Mouse (Mus musculus) embryonic stem cell, embryonic (primary cell): ENCODE measurements around the gene Inmt.

Experiments
- CTCF ChIA-PET, 4 experiments: fragments of 300-600 bp in 2 of 4; fragments of 350-600 bp in 2 of 4; sonication (Branson Sonifier 250); formaldehyde crosslinking; loops; one replicate each; lab custom pipeline; 2022; ENCODE audit warnings: inconsistent platforms in 2 of 4; lab: Charles Lee
- POLR2A ChIA-PET, 4 experiments: fragments of 300-600 bp in 2 of 4; fragments of 350-600 bp in 2 of 4; sonication (Branson Sonifier 250); formaldehyde crosslinking; loops; one replicate each; lab custom pipeline; 2022; ENCODE audit warnings: antibody characterized with exemption in 4 of 4, inconsistent platforms in 1 of 4; lab: Charles Lee

Gene Inmt

GRCm38 (mm10) chr6:55175456-55175855, 613 bp upstream of the Inmt start:
- ChIA-PET CTCF (interaction anchor here in 2 of 4 experiments (0.6 to 0.8 kb wide), 3 partner anchors 39 to 544 kb away, joined by 3 to 5 read pairs (median 4); no protein-coding TSS in a partner anchor), POLR2A (no interaction called here)

- ChIA-PET CTCF (interaction anchor here in 1 of 4 experiments (0.9 kb wide), 1 partner anchor 26 kb away, joined by 4 read pairs; no protein-coding TSS in a partner anchor), POLR2A (no interaction called here)
Observed at GRCm38 (mm10) chr6:55173941-55174349, 898 bp downstream of the Inmt start.

GRCm38 (mm10) chr6:55173171-55173570, 1.7 kb downstream of the Inmt start:
- ChIA-PET CTCF (no interaction called here), POLR2A (no interaction called here)

GRCm38 (mm10) chr6:55171638-55172037, 3.2 kb downstream of the Inmt start:
- ChIA-PET POLR2A (no interaction called here), CTCF (interaction anchor here (0.5 to 2.5 kb wide), 8 partner anchors 17 to 1049 kb away, joined by 3 to 8 read pairs (median 4); no protein-coding TSS in a partner anchor)

DNA sequence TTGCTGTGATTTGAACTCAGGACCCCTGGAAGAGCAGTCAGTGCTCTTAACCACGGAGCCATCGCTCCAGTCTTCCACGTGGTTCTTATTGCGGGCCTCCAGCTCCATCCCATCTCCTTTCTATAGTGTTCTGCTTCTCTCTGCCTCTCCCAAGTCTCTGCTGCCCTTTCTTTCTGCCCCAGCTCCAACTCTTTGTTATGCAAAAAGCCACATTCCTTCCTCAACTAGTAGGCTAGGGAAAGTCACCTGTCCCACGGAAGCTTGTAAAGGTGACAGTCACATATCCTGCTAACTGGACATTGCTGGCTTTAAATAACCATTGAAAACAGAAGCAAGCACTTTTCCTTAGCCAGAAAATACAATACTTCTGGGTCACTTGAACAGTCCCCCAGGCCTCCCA, 5.0 kb downstream of the Inmt start:
- POLR2A ChIA-PET = interaction anchor here in 3 of 4 experiments (0.7 to 1.7 kb wide), 9 partner anchors 21 to 235 kb away, joined by 3 to 6 read pairs (median 3); partner anchors contain the start of gene Ggct (in 1 of the 3)
- CTCF ChIA-PET = interaction anchor here (0.7 to 5.1 kb wide), 9 partner anchors 9 to 177 kb away, joined by 3 to 82 read pairs (median 4); partner anchors contain the start of gene Ggct (in 1 of the 4)

- CTCF ChIA-PET = interaction anchor here (0.5 to 5.1 kb wide), 42 partner anchors 10 to 830 kb away, joined by 3 to 82 read pairs (median 4); partner anchors contain the start of gene Ggct (in 3 of the 4)
Observed at GRCm38 (mm10) chr6:55166777-55167463, 7.9 kb downstream of the Inmt start.

GRCm38 (mm10) chr6:55163046-55163584, 11.7 kb downstream of the Inmt start:
- CTCF ChIA-PET = interaction anchor here in 1 of 4 experiments (0.6 kb wide), 1 partner anchor 243 kb away, joined by 4 read pairs; no protein-coding TSS in a partner anchor
- POLR2A ChIA-PET = interaction anchor here in 1 of 4 experiments (1.2 kb wide), 1 partner anchor 14 kb away, joined by 5 read pairs; no protein-coding TSS in a partner anchor

More at GRCm38 (mm10) chr6:55166777-55167463, 7.9 kb downstream of the Inmt start:
- POLR2A ChIA-PET = interaction anchor here in 3 of 4 experiments (0.6 to 1.7 kb wide), 14 partner anchors 49 to 510 kb away, joined by 3 to 9 read pairs (median 4); partner anchors contain the start of genes Ggct (in 2 of the 3) and Gars (in 1 of the 3)

- POLR2A ChIA-PET = interaction anchor here in 1 of 4 experiments (0.6 kb wide), 1 partner anchor 14 kb away, joined by 4 read pairs; no protein-coding TSS in a partner anchor
- CTCF ChIA-PET = interaction anchor here in 1 of 4 experiments (2.6 to 3.3 kb wide), 2 partner anchors 9 to 145 kb away, joined by 10 read pairs; no protein-coding TSS in a partner anchor
Observed at GRCm38 (mm10) chr6:55161311-55161761, 13.5 kb downstream of the Inmt start.

DNA sequence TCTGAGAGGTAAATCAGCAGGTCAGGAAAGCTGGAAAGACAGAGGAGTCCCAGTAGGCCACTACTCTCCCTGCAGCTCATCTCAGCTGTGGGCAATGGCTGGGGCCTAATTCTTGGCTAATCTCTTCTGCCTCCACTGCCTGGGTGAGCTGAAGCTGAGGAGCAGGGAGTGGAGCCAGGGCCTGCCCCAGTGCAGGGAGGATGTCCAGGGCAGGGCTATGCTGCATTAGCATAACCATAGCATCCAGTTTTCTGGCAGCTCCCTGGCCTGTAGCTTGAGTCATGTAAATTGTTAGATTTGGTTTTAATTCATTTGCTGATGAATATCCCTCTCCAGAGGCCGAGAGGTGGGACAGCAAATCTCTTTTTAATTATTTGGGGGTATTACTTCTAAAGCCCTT, 15.6 kb downstream of the Inmt start:
- ChIA-PET POLR2A (interaction anchor here in 2 of 4 experiments (0.8 to 1.3 kb wide), 2 partner anchors 10 to 121 kb away, joined by 3 read pairs; no protein-coding TSS in a partner anchor), CTCF (interaction anchor here in 2 of 4 experiments (1.6 to 3.3 kb wide), 4 partner anchors 11 to 143 kb away, joined by 6 to 10 read pairs (median 10); no protein-coding TSS in a partner anchor)

DNA sequence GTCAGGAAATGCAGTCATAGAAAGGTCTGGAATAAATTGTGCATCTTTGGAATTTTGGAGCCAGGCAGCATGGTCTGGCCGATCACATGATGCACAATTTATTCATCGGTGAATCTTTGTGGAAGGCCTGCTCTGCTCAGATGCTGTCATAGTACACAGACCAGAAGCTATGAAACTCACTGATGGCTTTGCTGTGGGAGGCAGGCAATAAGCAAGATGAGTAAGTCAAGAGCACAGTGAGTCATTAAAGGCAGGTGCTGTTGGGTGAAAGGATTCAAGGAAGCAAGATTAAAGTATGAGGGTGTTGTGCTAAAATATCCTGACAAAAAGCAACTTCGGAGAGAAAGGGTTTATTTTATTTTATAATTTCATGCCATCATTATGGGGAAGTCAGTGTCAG, 22.6 kb downstream of the Inmt start:
- CTCF ChIA-PET = interaction anchor here in 1 of 4 experiments (0.6 kb wide), 1 partner anchor 17 kb away, joined by 4 read pairs; no protein-coding TSS in a partner anchor
- POLR2A ChIA-PET = no interaction called here

DNA sequence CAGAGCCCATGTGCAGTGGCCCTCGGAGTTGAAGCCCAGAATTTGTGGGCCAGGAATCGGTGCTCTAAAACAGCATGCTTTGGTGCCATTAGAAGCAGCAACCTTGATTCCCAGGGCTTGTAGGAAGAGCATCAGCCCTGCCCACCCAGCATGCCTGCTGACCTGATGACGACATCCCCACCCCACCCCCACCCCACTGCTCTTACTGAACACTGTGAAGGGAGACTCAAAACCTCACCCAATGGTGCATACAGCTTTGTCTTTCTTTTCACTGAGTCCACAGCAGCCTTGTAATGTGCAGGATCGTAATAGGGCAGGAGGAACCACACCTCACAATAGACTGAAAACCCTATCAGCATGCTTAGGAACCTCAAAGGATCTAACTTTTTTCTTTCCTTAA, 28.7 kb downstream of the Inmt start:
- CTCF ChIA-PET = interaction anchor here in 1 of 4 experiments (0.6 kb wide), 1 partner anchor 247 kb away, joined by 3 read pairs; no protein-coding TSS in a partner anchor
- POLR2A ChIA-PET = no interaction called here

DNA sequence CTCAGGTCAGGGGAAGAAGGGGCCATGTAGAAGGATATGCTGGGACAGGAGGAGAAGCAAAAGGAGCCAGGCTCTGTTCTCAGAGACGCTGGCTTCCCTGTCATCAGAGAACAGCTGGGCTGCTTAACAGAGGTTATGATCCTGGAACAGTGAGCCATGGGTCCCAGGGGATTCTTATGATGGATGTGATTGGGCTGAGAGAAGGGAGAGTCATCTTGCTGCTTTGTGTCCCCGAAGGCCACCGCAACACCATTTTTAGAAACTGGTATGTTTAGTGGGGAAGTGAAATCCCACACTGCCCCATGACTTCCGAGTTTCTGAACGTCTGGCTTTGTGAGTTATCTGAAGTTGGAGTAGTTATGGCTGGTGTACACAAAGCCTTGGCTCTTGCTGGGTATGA, 29.6 kb downstream of the Inmt start:
- ChIA-PET CTCF (interaction anchor here in 1 of 4 experiments (0.6 kb wide), 1 partner anchor 491 kb away, joined by 3 read pairs; no protein-coding TSS in a partner anchor), POLR2A (interaction anchor here in 1 of 4 experiments (0.5 kb wide), 1 partner anchor 112 kb away, joined by 4 read pairs; no protein-coding TSS in a partner anchor)

DNA sequence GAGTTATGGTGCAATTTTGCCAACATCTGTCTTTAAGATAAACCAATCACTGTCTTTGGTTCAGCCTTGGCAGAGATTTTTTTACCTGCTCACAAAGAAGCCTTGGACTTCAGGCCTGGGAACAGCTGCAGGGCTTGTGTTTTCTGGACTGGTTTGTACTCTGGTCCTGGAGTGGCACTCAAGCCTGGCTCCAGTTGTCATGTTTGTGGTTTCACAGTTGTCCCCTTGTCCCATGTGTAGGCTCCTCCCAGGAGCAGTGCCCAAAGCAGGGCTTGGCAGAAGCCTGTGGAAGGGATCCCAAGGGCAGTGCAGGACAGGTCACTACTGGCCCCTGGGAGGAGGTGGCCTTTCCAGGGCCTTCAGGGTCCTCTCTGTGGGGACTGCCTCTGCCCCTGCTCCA, 36.5 kb downstream of the Inmt start:
- ChIA-PET CTCF (no interaction called here), POLR2A (no interaction called here)

GRCm38 (mm10) chr6:55133425-55133824, 41.4 kb downstream of the Inmt start:
- ChIA-PET CTCF (interaction anchor here in 1 of 4 experiments (1.6 kb wide), 1 partner anchor 43 kb away, joined by 4 read pairs; no protein-coding TSS in a partner anchor), POLR2A (interaction anchor here in 1 of 4 experiments (0.9 kb wide), 1 partner anchor 28 kb away, joined by 3 read pairs; no protein-coding TSS in a partner anchor)

GRCm38 (mm10) chr6:55132794-55133193, 42.0 kb downstream of the Inmt start, which contains the start of gene Crhr2:
Gene Crhr2, minus strand, starts transcription at chr6:55133016.
- ChIA-PET CTCF (interaction anchor here in 1 of 4 experiments (0.7 kb wide), 1 partner anchor 22 kb away, joined by 3 read pairs; no protein-coding TSS in a partner anchor), POLR2A (no interaction called here)

- ChIA-PET CTCF (interaction anchor here in 2 of 4 experiments (0.6 kb wide), 2 partner anchors 77 to 358 kb away, joined by 3 to 4 read pairs; no protein-coding TSS in a partner anchor), POLR2A (no interaction called here)
Observed at GRCm38 (mm10) chr6:55131301-55131700, 43.5 kb downstream of the Inmt start.

GRCm38 (mm10) chr6:55130631-55131030, 44.2 kb downstream of the Inmt start:
- POLR2A ChIA-PET = interaction anchor here in 1 of 4 experiments (0.7 kb wide), 1 partner anchor 145 kb away, joined by 8 read pairs; no protein-coding TSS in a partner anchor
- CTCF ChIA-PET = no interaction called here

GRCm38 (mm10) chr6:55128391-55128790, 46.5 kb downstream of the Inmt start:
- ChIA-PET POLR2A (interaction anchor here in 1 of 4 experiments (0.6 kb wide), 1 partner anchor 228 kb away, joined by 5 read pairs; no protein-coding TSS in a partner anchor), CTCF (no interaction called here)
